Comparison of ENCODE assay signal across 8 mouse cellular contexts in genomic region chr12:112977156-112977555, GRCm38 (mm10). TPM values are rescaled to one million over a fixed set of nuclear protein-coding genes. Genes with fewer than 3 reads are reported as not detected.
A peak's percentile ranks its signal among the peaks of the same experiment; 100 is the strongest.
DNase-seq lines count a peak whose midpoint lies in the region; ATAC-seq and TF ChIP-seq lines count a peak whose summit lies in the region.

No protein-coding gene starts in this region.

- peak overlapping the region; percentile 98 for H3K27ac ChIP-seq in layer of hippocampus, adult 2 months
- H3K27ac ChIP-seq in brown adipose tissue, adult 24 weeks (replicated peaks; ENCODE audit: low read depth, low read length) = no peak overlapping the region
- peak overlapping the region; percentile 95 for H3K27ac ChIP-seq in hindbrain, embryonic 13.5 days
- H3K27ac ChIP-seq in midbrain, embryonic 16.5 days (ENCODE audit: low read length) = peak overlapping the region; percentile 92

- peaks cover 69% of the 10 kb centered on the region for H3K36me3 ChIP-seq in hindbrain, embryonic 13.5 days
- peaks cover 36% of the 10 kb centered on the region for H3K36me3 ChIP-seq in midbrain, embryonic 16.5 days (ENCODE audit: control insufficient read depth, insufficient read depth, low read length)

- no peak for ATAC-seq in hindbrain, embryonic 13.5 days (ENCODE audit: low FRiP score)
- 0 out of 2 replicates have a peak, but pooled peaks have one; percentile 1 for ATAC-seq in midbrain, embryonic 16.5 days

- no peaks in the 10 kb centered on the region for H3K27me3 ChIP-seq in hindbrain, embryonic 13.5 days
- H3K27me3 ChIP-seq in midbrain, embryonic 16.5 days (ENCODE audit: control insufficient read depth, insufficient read depth, low read depth, low read length) = no peaks in the 10 kb centered on the region

- H3K9me3 ChIP-seq in hindbrain, embryonic 13.5 days = no peaks in the 10 kb centered on the region
- H3K9me3 ChIP-seq in midbrain, embryonic 16.5 days (replicated peaks; ENCODE audit: control insufficient read depth, low read length, poor library complexity, severe bottlenecking) = no peaks in the 10 kb centered on the region

- peaks cover 5% of the 10 kb centered on the region; the same call in 1 of the 2 replicates for H3K4me1 ChIP-seq in brown adipose tissue, adult 24 weeks (ENCODE audit: control insufficient read depth, insufficient read depth, insufficient read length, low read length)
- H3K4me1 ChIP-seq in hindbrain, embryonic 13.5 days (replicated peaks) = peaks cover 23% of the 10 kb centered on the region
- peaks cover 15% of the 10 kb centered on the region for H3K4me1 ChIP-seq in midbrain, embryonic 16.5 days (ENCODE audit: control insufficient read depth, insufficient read depth, low read length)

- 42% methylated on average over 12 of the region's 12 CpGs for WGBS in hindbrain, embryonic 13.5 days
- 35% methylated on average over 12 of the region's 12 CpGs for WGBS in midbrain, embryonic 16.5 days

- no peak for TF ChIP-seq CTCF in layer of hippocampus, adult 2 months (conservative IDR thresholded peaks at IDR 0.05)

- H3K4me3 ChIP-seq in layer of hippocampus, adult 2 months = peak overlapping the region; percentile 83
- H3K4me3 ChIP-seq in brown adipose tissue, adult 24 weeks (ENCODE audit: insufficient read depth, low read depth, low read length) = peak overlapping the region; percentile 70
- peak overlapping the region; percentile 70 for H3K4me3 ChIP-seq in hindbrain, embryonic 13.5 days
- peak overlapping the region; percentile 69 for H3K4me3 ChIP-seq in midbrain, embryonic 16.5 days (ENCODE audit: low read depth, low read length)

- H3K9ac ChIP-seq in hindbrain, embryonic 13.5 days = peak overlapping the region; percentile 92
- peak overlapping the region; percentile 83 for H3K9ac ChIP-seq in midbrain, embryonic 16.5 days (ENCODE audit: low read depth, low read length)

- peak overlapping the region; percentile 92 for H3K4me2 ChIP-seq in hindbrain, embryonic 13.5 days
- H3K4me2 ChIP-seq in midbrain, embryonic 16.5 days (ENCODE audit: low read length) = peak overlapping the region; percentile 74

- no peak for DNase-seq in layer of hippocampus, adult 2 months (ENCODE audit: low spot score in 2 of 2)
- DNase-seq in layer of hippocampus, adult 11-12 months (ENCODE audit: low spot score) = no peak
- DNase-seq in c-Kit-positive CD71-positive TER-119-positive erythroid progenitor cells, embryonic 14.5 days (ENCODE audit: low spot score) = no peak
- DNase-seq in spleen, adult 12 weeks (ENCODE audit: low spot score) = no peak
- no peak for DNase-seq in adrenal gland, postnatal 10 days

RNA-seq across cellular contexts. Expression of gene Btbd6, which starts 0.9 kb away (rescaled TPM):
- total RNA-seq in layer of hippocampus, adult 2 months (2021) = 10 to 100 TPM; 55.8 to 55.9 TPM
- polyA plus RNA-seq in brown adipose tissue, adult 24 weeks (2012; ENCODE audit: insufficient read depth, insufficient read length, missing spikeins) = 10.1 and 10.9 TPM in 2 replicates
- polyA plus RNA-seq in hindbrain, embryonic 13.5 days (2015; fragmentation: Nextera tagmentation; extraction: Ambion mirVana) = 40.0 and 45.5 TPM in 2 replicates
- 55.5 and 58.8 TPM in 2 replicates for polyA plus RNA-seq in midbrain, embryonic 16.5 days (2015; fragmentation: Nextera tagmentation; extraction: Ambion mirVana)
- 10 to 100 TPM; 16.9 to 28.1 TPM for total RNA-seq in adrenal gland, postnatal 10 days (2021)

RNA-seq across cellular contexts. Expression of gene Brf1, which starts 23.3 kb away (rescaled TPM):
- 10 to 100 TPM; 55.6 to 57.4 TPM for total RNA-seq in layer of hippocampus, adult 2 months (2021)
- 11.1 and 12.2 TPM in 2 replicates for polyA plus RNA-seq in brown adipose tissue, adult 24 weeks (2012; ENCODE audit: insufficient read depth, insufficient read length, missing spikeins)
- 58.3 and 58.6 TPM in 2 replicates for polyA plus RNA-seq in hindbrain, embryonic 13.5 days (2015; fragmentation: Nextera tagmentation; extraction: Ambion mirVana)
- 44.2 and 46.5 TPM in 2 replicates for polyA plus RNA-seq in midbrain, embryonic 16.5 days (2015; fragmentation: Nextera tagmentation; extraction: Ambion mirVana)
- total RNA-seq in adrenal gland, postnatal 10 days (2021) = 10 to 100 TPM; 40.1 to 55.3 TPM

RNA-seq across cellular contexts. Expression of gene Nudt14, which starts 35.2 kb away (rescaled TPM):
- 10 to 100 TPM in 1 of 2 experiments, 1 to 10 TPM in 1; 9.8 to 10.1 TPM for total RNA-seq in layer of hippocampus, adult 2 months (2021)
- polyA plus RNA-seq in brown adipose tissue, adult 24 weeks (2012; ENCODE audit: insufficient read depth, insufficient read length, missing spikeins) = 19.4 and 23.6 TPM in 2 replicates
- 59.2 and 59.8 TPM in 2 replicates for polyA plus RNA-seq in hindbrain, embryonic 13.5 days (2015; fragmentation: Nextera tagmentation; extraction: Ambion mirVana)
- 48.0 and 53.1 TPM in 2 replicates for polyA plus RNA-seq in midbrain, embryonic 16.5 days (2015; fragmentation: Nextera tagmentation; extraction: Ambion mirVana)
- 10 to 100 TPM; 46.9 to 50.2 TPM for total RNA-seq in adrenal gland, postnatal 10 days (2021)

RNA-seq across cellular contexts. Expression of gene Pacs2, which starts 37.2 kb away (rescaled TPM):
- total RNA-seq in layer of hippocampus, adult 2 months (2021) = 10 to 100 TPM; 79.6 to 81.8 TPM
- polyA plus RNA-seq in brown adipose tissue, adult 24 weeks (2012; ENCODE audit: insufficient read depth, insufficient read length, missing spikeins) = 8.8 and 15.8 TPM in 2 replicates
- 24.1 and 24.7 TPM in 2 replicates for polyA plus RNA-seq in hindbrain, embryonic 13.5 days (2015; fragmentation: Nextera tagmentation; extraction: Ambion mirVana)
- polyA plus RNA-seq in midbrain, embryonic 16.5 days (2015; fragmentation: Nextera tagmentation; extraction: Ambion mirVana) = 27.6 and 32.3 TPM in 2 replicates
- total RNA-seq in adrenal gland, postnatal 10 days (2021) = 10 to 100 TPM; 30.3 to 37.1 TPM

RNA-seq across cellular contexts. Expression of gene Jag2, which starts 47.6 kb away (rescaled TPM):
- 10 to 100 TPM; 44.1 to 52.1 TPM for total RNA-seq in layer of hippocampus, adult 2 months (2021)
- polyA plus RNA-seq in brown adipose tissue, adult 24 weeks (2012; ENCODE audit: insufficient read depth, insufficient read length, missing spikeins) = 2.2 and 3.2 TPM in 2 replicates
- polyA plus RNA-seq in hindbrain, embryonic 13.5 days (2015; fragmentation: Nextera tagmentation; extraction: Ambion mirVana) = 8.4 and 10.7 TPM in 2 replicates
- polyA plus RNA-seq in midbrain, embryonic 16.5 days (2015; fragmentation: Nextera tagmentation; extraction: Ambion mirVana) = 10.4 and 14.8 TPM in 2 replicates
- 10 to 100 TPM; 13.2 to 23.1 TPM for total RNA-seq in adrenal gland, postnatal 10 days (2021)
